Mouse (Mus musculus) right cerebral cortex, postnatal 25 days (tissue): ENCODE results near the gene Irf2bpl.
A peak's percentile ranks its signal among the peaks of the same experiment; 100 is the strongest.

ENCODE experiments used
- DNase-seq: peaks from one replicate; pipeline ENCODE4 v3.0.0; 2022

Irf2bpl gene

GRCm38 (mm10) chr12:86858498-86858897 lies 26.1 kb downstream of the Irf2bpl start:
- DNase-seq, result no peak

GRCm38 (mm10) chr12:86857290-86857689 lies 27.3 kb downstream of the Irf2bpl start:
- DNase-seq, result no peak

- DNase-seq, result peak; percentile 53
These were observed 28.9 kb downstream of the Irf2bpl start for GRCm38 (mm10) chr12:86855670-86856069.

- no peak for DNase-seq
These were observed 31.1 kb downstream of the Irf2bpl start for GRCm38 (mm10) chr12:86853516-86853915.

- DNase-seq, result no peak
These were observed 33.3 kb downstream of the Irf2bpl start for GRCm38 (mm10) chr12:86851313-86851712.

- DNase-seq, result no peak
These were observed 33.9 kb downstream of the Irf2bpl start for GRCm38 (mm10) chr12:86850746-86851145.

- DNase-seq, result peak; percentile 37
These were observed 34.5 kb downstream of the Irf2bpl start for GRCm38 (mm10) chr12:86849945-86850626.

GRCm38 (mm10) chr12:86842866-86843459 lies 41.6 kb downstream of the Irf2bpl start:
- no peak for DNase-seq

- no peak for DNase-seq
These were observed 44.1 kb downstream of the Irf2bpl start for GRCm38 (mm10) chr12:86840526-86840925.

GRCm38 (mm10) chr12:86838181-86838580 lies 46.4 kb downstream of the Irf2bpl start:
- no peak for DNase-seq

GRCm38 (mm10) chr12:86836431-86837047 lies 48.1 kb downstream of the Irf2bpl start:
- DNase-seq, result peak; percentile 53

- DNase-seq, result no peak
These were observed 48.7 kb downstream of the Irf2bpl start for GRCm38 (mm10) chr12:86835899-86836298.

GRCm38 (mm10) chr12:86834416-86834772 lies 50.2 kb downstream of the Irf2bpl start:
- no peak for DNase-seq

GRCm38 (mm10) chr12:86833711-86834415 lies 50.7 kb downstream of the Irf2bpl start:
- DNase-seq, result no peak

GRCm38 (mm10) chr12:86832551-86833182 lies 51.9 kb downstream of the Irf2bpl start:
- DNase-seq, result no peak

- DNase-seq, result peak; percentile 44
These were observed 52.7 kb downstream of the Irf2bpl start for GRCm38 (mm10) chr12:86831591-86832550.
